Mouse (Mus musculus) ES-Bruce4 (cell line): ENCODE measurements around the gene Napepld.

Experiments used
- CTCF ChIP-seq: IDR thresholded peaks from one replicate; pipeline ENCODE4 v1.8.1; 2011; ENCODE audit warnings: low read depth, low read length
- POLR2A ChIP-seq: IDR thresholded peaks from one replicate; pipeline ENCODE4 v1.8.1; 2011; ENCODE audit warnings: low read length; ENCODE audit not compliant: insufficient read depth

GRCm38 (mm10) chr5:21732930-21733329 lies 31.7 kb upstream of the Napepld start:
- TF ChIP-seq POLR2A (no peak), CTCF (peak; percentile 10)
